Mouse (Mus musculus) heart, embryonic 11.5 days (tissue): ENCODE data around the gene Slc24a5. TPM values are rescaled to one million over a fixed set of nuclear protein-coding genes. Genes with fewer than 3 reads are reported as not detected.

ENCODE experiments used
- ATAC-seq: fragments of 200-750 bp; cut with Nextera tagmentation; replicated peaks from 2 replicates; pipeline ENCODE4 v1.8.0; 2017; ENCODE audit warnings: moderate library complexity; ENCODE audit not compliant: insufficient number of reproducible peaks, low FRiP score, low TSS enrichment
- H3K27ac ChIP-seq: fragments of 300-500 bp; sonication (generic); 2 replicates; pipeline ENCODE4 v1.5.1; 2014; ENCODE audit warnings: mild to moderate bottlenecking, low read depth, low read length
- H3K27me3 ChIP-seq: fragments of 300-500 bp; sonication (generic); 2 replicates; pipeline ENCODE4 v1.6.1; 2014; ENCODE audit warnings: mild to moderate bottlenecking, low read length, mixed read lengths; ENCODE audit not compliant: control insufficient read depth, insufficient read depth
- H3K36me3 ChIP-seq: fragments of 300-500 bp; sonication (generic); 2 replicates; pipeline ENCODE4 v1.6.1; 2014; ENCODE audit warnings: mild to moderate bottlenecking, low read length, moderate library complexity, mixed read lengths; ENCODE audit not compliant: control insufficient read depth, insufficient read depth
- H3K4me1 ChIP-seq: fragments of 300-500 bp; sonication (generic); 2 replicates; pipeline ENCODE4 v1.6.1; 2014; ENCODE audit warnings: low read length; ENCODE audit not compliant: control insufficient read depth, insufficient read depth
- H3K4me2 ChIP-seq: fragments of 300-500 bp; sonication (generic); 2 replicates; pipeline ENCODE4 v1.6.1; 2014; ENCODE audit warnings: mild to moderate bottlenecking, moderate library complexity
- H3K4me3 ChIP-seq: fragments of 300-500 bp; sonication (generic); 2 replicates; pipeline ENCODE4 v1.5.1; 2014; ENCODE audit warnings: low read depth, low read length
- H3K9ac ChIP-seq: fragments of 300-500 bp; sonication (generic); 2 replicates; pipeline ENCODE4 v1.6.1; 2014; ENCODE audit warnings: mild to moderate bottlenecking, low read depth, low read length, moderate library complexity
- H3K9me3 ChIP-seq: fragments of 300-500 bp; sonication (generic); replicated peaks from 2 replicates; pipeline ENCODE4 v1.6.1; 2016; ENCODE audit warnings: low read length; ENCODE audit not compliant: control insufficient read depth
- WGBS: fragments of 180-500 bp; shearing (Covaris S2); extraction: QIAGEN DNeasy Blood & Tissue Kit; methylation state at CpG from one replicate; pipeline ENCODE4 v1.1.7; 2014; ENCODE audit not compliant: insufficient replicate concordance; 5-methylcytosine and 5-hydroxymethylcytosine counted together
- polyA plus RNA-seq: library from polyadenylated mRNA; unstranded; fragments of >200 nt; fragmentation: Nextera tagmentation; extraction: Ambion mirVana; gene quantifications from 2 replicates; pipeline ENCODE4 v1.2.1, GENCODE M21; 2014

The Slc24a5 gene
- polyA plus RNA-seq, 1 experiment from 2014 or later, result 4.2 TPM

DNA sequence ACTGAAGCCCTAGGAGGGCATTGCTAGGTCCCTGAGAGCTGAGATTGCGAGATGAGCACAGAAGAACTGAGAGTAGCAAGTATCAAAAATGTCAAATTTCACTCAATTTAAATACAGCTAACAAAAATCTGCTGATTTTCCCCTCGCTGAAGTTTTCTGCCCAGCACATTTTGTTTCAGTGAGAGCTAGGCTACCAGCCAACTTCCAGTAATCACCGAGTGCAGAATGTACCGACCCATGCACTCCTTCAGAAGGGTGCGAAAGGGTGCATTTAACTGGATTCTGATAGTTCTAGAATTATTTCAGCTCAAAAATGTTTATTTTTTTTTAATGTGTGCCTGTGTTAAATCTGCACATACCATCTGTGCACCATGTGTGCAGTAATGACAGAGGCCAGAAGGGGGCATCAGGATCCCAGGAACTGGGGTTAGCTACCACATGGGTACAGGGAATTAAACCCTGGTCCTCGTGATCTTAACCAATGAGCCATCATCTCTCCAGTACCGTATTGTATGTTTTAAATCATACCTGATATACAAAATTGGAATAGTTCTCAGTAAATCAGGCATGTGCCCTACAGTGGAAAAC is 12.5 kb upstream of the Slc24a5 start:
- H3K4me2 ChIP-seq, result no peak overlapping the region
- H3K27ac ChIP-seq, result no peak overlapping the region
- H3K4me3 ChIP-seq, result no peak overlapping the region
- WGBS, result 80% methylated on average over 7 of the region's 7 CpGs
- H3K9ac ChIP-seq, result no peak overlapping the region
- no peaks in the 10 kb centered on the region for H3K36me3 ChIP-seq
- no peaks in the 10 kb centered on the region for H3K4me1 ChIP-seq
- H3K9me3 ChIP-seq, result no peaks in the 10 kb centered on the region
- no peak for ATAC-seq
- H3K27me3 ChIP-seq, result no peaks in the 10 kb centered on the region

DNA sequence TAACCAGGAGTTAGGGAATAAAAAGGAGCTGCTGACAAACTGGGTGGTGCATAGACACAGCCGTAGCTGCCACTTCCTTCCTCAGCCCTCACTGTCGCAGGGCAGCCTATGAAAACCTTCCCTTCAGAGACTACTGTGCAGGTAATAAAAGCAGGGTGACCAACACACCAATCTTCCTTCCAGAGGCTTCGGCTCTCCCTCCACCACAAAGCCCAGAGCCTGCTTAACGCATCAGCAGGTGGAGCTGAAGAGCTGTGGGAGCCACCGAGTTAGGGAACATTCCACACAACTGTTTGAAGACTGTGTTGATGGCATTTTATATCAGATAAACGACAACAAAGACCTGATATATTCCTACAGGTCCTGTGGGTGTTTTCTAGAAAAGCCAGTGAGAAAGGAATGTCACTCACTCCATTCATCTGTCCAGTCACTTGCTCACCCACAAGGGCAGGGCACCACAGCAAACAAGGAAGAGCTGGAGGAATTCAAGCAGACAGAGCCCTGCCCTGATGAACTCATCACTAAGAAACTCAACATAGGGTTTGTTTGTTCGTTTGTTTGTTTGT is 10.6 kb upstream of the Slc24a5 start:
- Histone ChIP-seq H3K4me2 (no peak overlapping the region), H3K4me1 (no peaks in the 10 kb centered on the region), H3K27ac (no peak overlapping the region), H3K36me3 (no peaks in the 10 kb centered on the region), H3K27me3 (no peaks in the 10 kb centered on the region), H3K9me3 (no peaks in the 10 kb centered on the region), H3K9ac (no peak overlapping the region), H3K4me3 (no peak overlapping the region)
- WGBS, result 42% methylated on average over 7 of the region's 7 CpGs
- no peak for ATAC-seq

DNA sequence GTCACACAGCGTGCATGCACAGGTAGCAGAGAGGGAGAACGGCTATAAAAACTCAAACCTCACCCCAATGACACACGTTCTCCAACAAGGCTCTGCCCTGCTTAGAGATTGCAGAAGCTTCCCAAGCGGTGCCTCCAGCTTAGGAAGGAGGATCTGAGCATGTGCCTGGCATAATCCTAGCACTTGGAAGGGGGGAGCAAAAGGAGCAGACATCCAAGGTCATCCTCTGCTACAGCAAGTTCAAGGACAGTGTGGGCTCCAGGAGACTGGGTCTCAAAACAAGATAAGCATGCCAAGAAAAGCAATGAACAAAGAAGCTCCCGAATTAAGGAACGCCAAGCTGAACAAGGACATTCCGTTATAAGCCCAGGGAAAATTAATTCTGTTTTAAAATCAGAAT is 6.5 kb upstream of the Slc24a5 start:
- no peaks in the 10 kb centered on the region for H3K4me1 ChIP-seq
- H3K9me3 ChIP-seq, result no peaks in the 10 kb centered on the region
- no peak overlapping the region for H3K4me2 ChIP-seq
- no peak overlapping the region for H3K4me3 ChIP-seq
- no peaks in the 10 kb centered on the region for H3K27me3 ChIP-seq
- H3K9ac ChIP-seq, result no peak overlapping the region
- ATAC-seq, result no peak
- no peaks in the 10 kb centered on the region for H3K36me3 ChIP-seq
- WGBS, result 83% methylated on average over 7 of the region's 7 CpGs
- H3K27ac ChIP-seq, result no peak overlapping the region

DNA sequence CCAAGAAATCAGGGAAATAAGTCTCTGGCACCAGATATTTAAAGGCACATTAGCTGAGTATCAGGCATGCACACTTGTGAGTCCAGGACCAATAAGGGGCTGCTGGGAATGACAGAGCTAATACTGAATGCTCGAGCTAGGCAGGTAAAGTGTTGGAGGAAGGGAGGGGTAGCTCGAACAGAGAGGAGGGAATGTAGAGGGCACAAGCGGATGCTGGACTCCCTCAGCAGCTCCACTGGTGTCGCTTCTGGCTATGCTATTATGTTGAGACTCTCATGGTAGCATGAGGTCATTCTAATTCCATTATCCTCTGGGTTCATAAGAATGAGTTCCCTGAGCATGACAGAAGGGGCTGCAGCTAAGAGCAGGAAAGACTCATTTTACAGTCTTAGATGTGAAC is 5.0 kb upstream of the Slc24a5 start:
- H3K27ac ChIP-seq, result no peak overlapping the region
- ATAC-seq, result no peak
- 49% methylated on average over 4 of the region's 4 CpGs for WGBS
- H3K9me3 ChIP-seq, result no peaks in the 10 kb centered on the region
- no peaks in the 10 kb centered on the region for H3K36me3 ChIP-seq
- no peak overlapping the region for H3K4me3 ChIP-seq
- H3K4me1 ChIP-seq, result no peaks in the 10 kb centered on the region
- H3K9ac ChIP-seq, result no peak overlapping the region
- no peaks in the 10 kb centered on the region for H3K27me3 ChIP-seq
- H3K4me2 ChIP-seq, result no peak overlapping the region

DNA sequence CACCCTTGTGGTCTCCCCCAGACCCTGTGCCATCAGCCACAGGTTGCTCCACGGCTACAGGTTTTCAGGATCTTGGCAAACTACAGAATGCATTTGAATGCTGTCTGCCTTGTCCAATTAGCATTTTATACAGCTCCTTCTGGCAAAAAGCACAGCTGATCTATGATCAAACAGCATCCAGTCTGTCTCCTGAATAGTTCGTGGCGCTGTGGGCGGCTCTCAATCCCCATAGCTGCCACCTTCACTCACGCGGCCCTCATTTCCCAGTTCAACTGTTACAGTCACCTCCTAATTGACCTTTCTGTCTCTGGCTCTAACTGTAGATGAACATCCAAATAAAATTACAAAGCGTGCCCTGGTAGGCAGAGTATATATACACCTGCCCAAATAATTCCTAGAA is 551 bp upstream of the Slc24a5 start:
- no peak for ATAC-seq
- 90% methylated on average over 7 of the region's 7 CpGs for WGBS
- no peaks in the 10 kb centered on the region for H3K36me3 ChIP-seq

DNA sequence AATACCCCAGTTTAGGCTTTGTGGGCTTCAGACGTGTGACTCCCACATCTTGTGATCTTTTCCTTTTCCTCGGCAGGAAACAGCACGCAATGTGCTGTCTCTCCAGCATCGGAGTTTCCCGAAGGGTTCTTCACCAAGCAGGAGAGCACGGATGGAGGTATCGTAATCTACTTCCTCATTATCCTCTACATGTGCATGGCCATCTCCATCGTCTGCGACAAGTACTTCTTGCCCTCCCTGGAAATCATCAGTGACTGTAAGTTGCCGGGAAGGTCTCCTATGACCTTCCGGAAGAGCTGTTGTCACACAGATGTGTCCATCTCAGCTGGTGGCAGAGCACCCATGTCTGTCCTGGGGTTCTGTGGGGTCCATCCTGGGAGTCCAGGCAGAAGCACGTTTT is 772 bp downstream of the Slc24a5 start:
- no peak for ATAC-seq

More for the DNA sequence above, 551 bp upstream of the Slc24a5 start:
- no peak overlapping the region for H3K9ac ChIP-seq
- no peak overlapping the region for H3K4me3 ChIP-seq
- no peak overlapping the region for H3K4me2 ChIP-seq
- H3K4me1 ChIP-seq, result no peaks in the 10 kb centered on the region
- no peaks in the 10 kb centered on the region for H3K27me3 ChIP-seq
- H3K9me3 ChIP-seq, result no peaks in the 10 kb centered on the region
- no peak overlapping the region for H3K27ac ChIP-seq

DNA sequence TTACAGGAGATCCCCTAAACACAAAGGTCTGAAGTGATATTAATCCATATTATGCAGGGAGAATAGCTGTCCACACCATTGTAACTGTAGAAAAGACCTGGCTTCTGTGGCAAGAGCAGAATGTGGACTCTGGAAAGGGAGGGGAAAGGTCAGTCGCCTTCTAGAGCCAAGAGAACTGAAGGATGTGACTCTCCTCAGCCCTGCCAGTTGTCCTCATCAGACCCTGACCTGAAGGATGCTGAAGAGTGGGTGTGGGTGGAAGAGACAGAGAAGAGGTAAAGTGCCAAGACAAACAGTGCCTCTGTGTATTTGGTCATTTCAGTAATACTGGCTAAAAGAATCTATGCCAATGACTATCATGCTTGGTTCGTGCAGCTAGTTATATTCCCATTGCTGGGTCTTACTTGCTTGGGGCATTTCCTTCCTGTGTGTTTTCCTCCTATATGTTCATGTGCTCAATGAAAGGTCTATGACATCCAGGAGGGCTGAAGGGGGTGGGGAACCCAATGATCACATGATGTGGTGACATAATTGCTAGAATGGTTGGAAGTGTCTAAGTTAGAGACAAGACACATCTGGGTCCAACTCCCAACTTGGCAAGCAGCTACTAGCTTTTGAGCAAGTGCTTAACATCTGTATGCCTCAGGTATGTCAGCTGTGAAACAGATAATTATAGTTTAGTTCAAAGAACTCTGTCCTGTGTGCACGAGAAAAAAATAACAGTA is 5.3 kb downstream of the Slc24a5 start:
- Histone ChIP-seq H3K27me3 (no peaks in the 10 kb centered on the region), H3K9ac (no peak overlapping the region), H3K4me1 (0 out of 2 replicates have a peak, but pooled peaks cover 3% of the 10 kb centered on the region), H3K27ac (no peak overlapping the region), H3K4me2 (no peak overlapping the region), H3K36me3 (no peaks in the 10 kb centered on the region), H3K4me3 (no peak overlapping the region), H3K9me3 (no peaks in the 10 kb centered on the region)
- 79% methylated on average over 3 of the region's 3 CpGs for WGBS
- ATAC-seq, result no peak

More for the DNA sequence above, 772 bp downstream of the Slc24a5 start:
- WGBS, result 80% methylated on average over 12 of the region's 12 CpGs
- Histone ChIP-seq H3K27ac (no peak overlapping the region), H3K9me3 (no peaks in the 10 kb centered on the region), H3K36me3 (no peaks in the 10 kb centered on the region), H3K4me3 (no peak overlapping the region), H3K4me2 (no peak overlapping the region), H3K9ac (no peak overlapping the region), H3K27me3 (no peaks in the 10 kb centered on the region), H3K4me1 (0 out of 2 replicates have a peak, but pooled peaks cover 3% of the 10 kb centered on the region)

DNA sequence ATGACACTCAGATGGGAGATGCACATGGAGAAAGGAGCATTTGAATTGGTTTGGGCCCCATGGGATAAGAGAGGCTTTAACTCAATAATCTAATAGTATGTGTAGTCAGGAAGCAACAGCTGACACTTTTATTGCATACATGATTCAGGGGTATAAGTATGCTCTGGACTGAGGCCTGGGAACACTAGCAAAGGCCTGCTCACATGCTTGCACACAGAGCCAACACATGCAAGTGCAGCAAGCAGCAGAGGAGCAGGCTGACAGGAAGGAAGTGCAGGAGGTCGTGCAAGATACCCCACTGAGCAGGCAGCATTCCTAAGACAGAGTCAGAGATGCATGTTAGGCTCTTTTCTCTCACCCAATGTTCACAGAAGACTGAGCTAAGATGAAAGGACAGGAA is 16.0 kb downstream of the Slc24a5 start:
- no peak overlapping the region for H3K9ac ChIP-seq
- no peaks in the 10 kb centered on the region for H3K9me3 ChIP-seq
- H3K4me1 ChIP-seq, result no peaks in the 10 kb centered on the region
- no peak overlapping the region for H3K4me3 ChIP-seq
- no peaks in the 10 kb centered on the region for H3K27me3 ChIP-seq
- ATAC-seq, result no peak
- no peak overlapping the region for H3K27ac ChIP-seq
- 44% methylated on average over 1 of the region's 1 CpGs for WGBS
- H3K4me2 ChIP-seq, result no peak overlapping the region
- H3K36me3 ChIP-seq, result peaks cover 5% of the 10 kb centered on the region; the same call in 1 of the 2 replicates
